Mouse (Mus musculus) lung, embryonic 16.5 days (tissue): ENCODE results near the gene Naaladl1. TPM values are rescaled to one million over a fixed set of nuclear protein-coding genes. Genes with fewer than 3 reads are reported as not detected.

Experiments used
- ATAC-seq: fragments of 200-750 bp; cut with Nextera tagmentation; 2 replicates; pipeline ENCODE4 v1.8.0; 2017; ENCODE audit warnings: low read depth, mild to moderate bottlenecking, moderate library complexity
- H3K27ac ChIP-seq: fragments of 300-500 bp; sonication (generic); 2 replicates; pipeline ENCODE4 v1.5.1; 2014; ENCODE audit warnings: mild to moderate bottlenecking, control low read depth, low read length
- H3K27me3 ChIP-seq: fragments of 300-500 bp; sonication (generic); 2 replicates; pipeline ENCODE4 v1.6.1; 2014; ENCODE audit warnings: low read depth, low read length, mixed read lengths; ENCODE audit not compliant: control insufficient read depth, insufficient read depth
- H3K36me3 ChIP-seq: fragments of 300-500 bp; sonication (generic); 2 replicates; pipeline ENCODE4 v1.6.1; 2014; ENCODE audit warnings: low read length; ENCODE audit not compliant: control insufficient read depth, insufficient read depth
- H3K4me1 ChIP-seq: fragments of 300-500 bp; sonication (generic); replicated peaks from 2 replicates; pipeline ENCODE4 v1.6.1; 2014; ENCODE audit warnings: low read length, mixed read lengths; ENCODE audit not compliant: control insufficient read depth, insufficient read depth
- H3K4me2 ChIP-seq: fragments of 300-500 bp; sonication (generic); 2 replicates; pipeline ENCODE4 v1.6.1; 2014; ENCODE audit warnings: low read depth, low read length, control low read depth
- H3K4me3 ChIP-seq: fragments of 300-500 bp; sonication (generic); 2 replicates; pipeline ENCODE4 v1.5.1; 2014; ENCODE audit warnings: mild to moderate bottlenecking, low read length, control low read depth
- H3K9ac ChIP-seq: fragments of 300-500 bp; sonication (generic); 2 replicates; pipeline ENCODE4 v1.6.1; 2014; ENCODE audit warnings: low read length, control low read depth
- H3K9me3 ChIP-seq: fragments of 300-500 bp; sonication (generic); 2 replicates; pipeline ENCODE4 v1.6.1; 2016; ENCODE audit warnings: low read length; ENCODE audit not compliant: control insufficient read depth
- WGBS: fragments of 180-500 bp; shearing (Covaris S2); extraction: QIAGEN DNeasy Blood & Tissue Kit; methylation state at CpG from one replicate; pipeline ENCODE4 v1.1.7; 2014; 5-methylcytosine and 5-hydroxymethylcytosine counted together
- polyA plus RNA-seq: library from polyadenylated mRNA; unstranded; fragments of >200 nt; fragmentation: Nextera tagmentation; extraction: Ambion mirVana; gene quantifications from 2 replicates; pipeline ENCODE4 v1.2.1, GENCODE M21; 2015

The Naaladl1 gene
- polyA plus RNA-seq, 1 experiment from 2014 or later: 0.29 TPM

DNA sequence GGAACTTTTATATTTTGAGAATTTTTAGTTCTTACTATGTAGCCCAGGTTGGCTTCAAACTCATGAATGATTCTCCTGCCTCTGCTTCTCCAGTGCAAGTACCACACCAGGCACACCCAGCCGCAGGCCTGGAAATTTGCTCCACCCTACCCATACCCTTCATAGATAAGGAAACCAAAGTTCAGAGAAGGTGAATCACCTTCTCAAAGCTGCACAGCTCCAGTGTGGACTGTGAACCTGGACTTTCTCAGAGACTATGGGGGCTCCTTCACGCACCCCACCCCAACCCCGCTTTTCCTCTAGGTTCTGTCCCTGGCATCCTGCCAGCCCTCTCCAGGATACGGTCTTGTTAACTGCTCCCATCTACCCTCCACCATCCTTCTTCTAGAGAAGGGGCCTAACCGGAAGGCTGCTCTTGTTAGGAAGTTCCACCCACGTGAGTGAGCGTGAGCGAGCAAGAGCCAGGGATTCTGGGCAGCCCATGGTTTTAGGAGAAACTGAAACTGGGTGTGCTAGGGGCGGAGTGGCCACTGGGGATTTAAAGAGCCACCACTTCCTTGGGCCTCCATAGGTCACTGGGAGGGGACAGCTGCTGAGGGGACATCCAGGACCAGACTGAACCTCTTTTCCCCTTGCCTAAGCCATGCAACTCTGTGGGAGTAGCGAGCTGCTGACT is 58.4 kb downstream of the Naaladl1 start:
- Histone ChIP-seq H3K9ac (no peak overlapping the region), H3K4me3 (no peak overlapping the region), H3K4me1 (no peaks in the 10 kb centered on the region; the same call in 1 of the 2 replicates), H3K9me3 (no peaks in the 10 kb centered on the region), H3K4me2 (peak overlapping the region; percentile 9; the same call in 1 of the 2 replicates), H3K27me3 (no peaks in the 10 kb centered on the region), H3K27ac (no peak overlapping the region), H3K36me3 (no peaks in the 10 kb centered on the region)
- ATAC-seq: no peak
- WGBS: 38% methylated on average over 10 of the region's 10 CpGs

Other genes starting within 250 kb of the Naaladl1 start
- 56.4 and 61.1 TPM in 2 replicates for gene Frmd8, start 230.5 kb upstream of the Naaladl1 start, polyA plus RNA-seq
- 5.7 and 6.2 TPM in 2 replicates for gene Slc25a45, start 228.0 kb upstream of the Naaladl1 start, polyA plus RNA-seq
- 2.5 and 3.2 TPM in 2 replicates for gene Tigd3, start 211.6 kb upstream of the Naaladl1 start, polyA plus RNA-seq
- 155 TPM in 2 replicates for gene Dpf2, start 192.8 kb upstream of the Naaladl1 start, polyA plus RNA-seq
- 15.6 and 17.1 TPM in 2 replicates for gene Cdc42ep2, start 181.0 kb upstream of the Naaladl1 start, polyA plus RNA-seq
- 64.2 and 70.0 TPM in 2 replicates for gene Pola2, start 141.6 kb upstream of the Naaladl1 start, polyA plus RNA-seq
- gene Slc22a20, start 119.6 kb upstream of the Naaladl1 start, polyA plus RNA-seq: not detected in 2 replicates
- gene Capn1, start 89.9 kb upstream of the Naaladl1 start, polyA plus RNA-seq: 12.3 and 12.8 TPM in 2 replicates
- gene Syvn1, start 59.2 kb upstream of the Naaladl1 start, polyA plus RNA-seq: 27.7 and 31.7 TPM in 2 replicates
- 72.9 and 74.6 TPM in 2 replicates for gene Mrpl49, start 48.0 kb upstream of the Naaladl1 start, polyA plus RNA-seq
- 757 and 774 TPM in 2 replicates for gene Fau, start 47.9 kb upstream of the Naaladl1 start, polyA plus RNA-seq
- gene Znhit2, start 44.6 kb upstream of the Naaladl1 start, polyA plus RNA-seq: 26.2 and 28.6 TPM in 2 replicates
- gene Tm7sf2, start 37.4 kb upstream of the Naaladl1 start, polyA plus RNA-seq: 12.1 and 19.6 TPM in 2 replicates
- 67.4 and 77.5 TPM in 2 replicates for gene Vps51, start 28.6 kb upstream of the Naaladl1 start, polyA plus RNA-seq
- not detected in 2 replicates for gene Tmem262, start 25.7 kb upstream of the Naaladl1 start, polyA plus RNA-seq
- gene Gm28374, start 23.5 kb upstream of the Naaladl1 start, polyA plus RNA-seq: 1.4 and 1.5 TPM in 2 replicates
- 69.1 and 71.8 TPM in 2 replicates for gene Zfpl1, start 20.8 kb upstream of the Naaladl1 start, polyA plus RNA-seq
- 40.5 and 42.8 TPM in 2 replicates for gene Cdca5, start 20.8 kb upstream of the Naaladl1 start, polyA plus RNA-seq
- gene AC131692.1, start 11.4 kb upstream of the Naaladl1 start, polyA plus RNA-seq: not detected in 2 replicates
- 32.5 and 36.4 TPM in 2 replicates for gene Sac3d1, start 12.9 kb downstream of the Naaladl1 start, polyA plus RNA-seq
- gene Snx15, start 22.5 kb downstream of the Naaladl1 start, polyA plus RNA-seq: 33.4 and 35.1 TPM in 2 replicates
- gene Batf2, start 35.2 kb downstream of the Naaladl1 start, polyA plus RNA-seq: 0.31 and 0.96 TPM in 2 replicates
- 95.2 and 95.7 TPM in 2 replicates for gene Arl2, start 35.8 kb downstream of the Naaladl1 start, polyA plus RNA-seq
- gene Majin, start 78.6 kb downstream of the Naaladl1 start, polyA plus RNA-seq: not detected in 2 replicates
- gene Gpha2, start 120.6 kb downstream of the Naaladl1 start, polyA plus RNA-seq: 0.63 and 0.88 TPM in 2 replicates
- 17.8 and 20.2 TPM in 2 replicates for gene Ppp2r5b, start 130.1 kb downstream of the Naaladl1 start, polyA plus RNA-seq
- 10.3 and 12.6 TPM in 2 replicates for gene Atg2a, start 135.9 kb downstream of the Naaladl1 start, polyA plus RNA-seq
- 77.9 and 81.6 TPM in 2 replicates for gene Ehd1, start 170.9 kb downstream of the Naaladl1 start, polyA plus RNA-seq
- gene Cdc42bpg, start 200.7 kb downstream of the Naaladl1 start, polyA plus RNA-seq: 1.1 and 1.7 TPM in 2 replicates
- gene Men1, start 229.2 kb downstream of the Naaladl1 start, polyA plus RNA-seq: 70.9 and 76.9 TPM in 2 replicates
- 24.8 and 27.6 TPM in 2 replicates for gene Map4k2, start 235.4 kb downstream of the Naaladl1 start, polyA plus RNA-seq